9 mouse cellular contexts compared by ENCODE assay signal in the genomic region with DNA sequence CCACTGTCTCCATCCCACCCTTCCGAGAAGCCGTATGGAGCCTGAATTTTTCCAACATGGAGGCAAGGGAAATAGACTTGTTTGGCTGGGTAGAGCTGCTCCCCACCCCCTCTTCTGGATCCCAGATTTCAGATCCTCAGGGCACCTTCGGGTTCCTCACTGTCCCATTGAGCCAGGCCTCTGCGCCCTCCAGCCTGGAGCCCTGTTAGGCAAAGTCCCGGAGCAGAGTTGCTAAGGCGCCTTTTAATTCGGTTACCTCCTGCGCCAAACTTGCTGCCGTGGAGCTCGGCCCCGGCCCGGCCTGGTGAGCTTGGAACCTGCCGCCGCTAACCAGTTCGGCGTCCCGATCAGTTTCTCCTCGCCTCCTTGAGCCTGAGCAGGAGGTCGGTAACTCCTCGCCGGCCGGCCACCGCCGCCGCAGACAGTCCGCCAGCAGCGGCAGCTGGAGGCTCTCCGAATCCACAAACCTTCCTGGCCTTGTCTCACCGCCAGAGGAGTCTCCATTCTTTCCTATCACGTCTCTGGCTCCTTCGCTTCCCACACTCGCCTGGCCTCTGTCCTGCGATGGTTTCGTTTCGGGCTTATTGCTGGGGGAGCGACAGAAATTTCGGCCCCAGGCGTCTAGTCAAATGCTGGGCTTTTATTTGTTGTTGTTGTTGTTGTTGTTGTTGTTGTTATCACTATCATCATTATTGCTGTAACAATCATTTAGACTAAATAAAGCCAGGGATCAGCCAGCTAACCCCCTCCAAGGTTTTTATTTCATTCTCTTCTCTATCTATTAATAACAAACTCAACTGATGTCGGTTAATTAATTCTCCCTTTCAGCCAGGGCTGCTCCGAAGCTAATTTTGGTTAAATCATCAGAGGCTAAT. TPM values are rescaled to one million over a fixed set of nuclear protein-coding genes. Genes with fewer than 3 reads are reported as not detected.
DNase-seq lines count a peak whose midpoint lies in the region; ATAC-seq and TF ChIP-seq lines count a peak whose summit lies in the region.
"Had no signal": no experiment of that assay in that cellular context is flagged by ENCODE, and none has a peak within 500 bp of the region (broad histone marks: within the 10 kb centered on the region; RNA-seq: fewer than 3 reads in every experiment).

No protein-coding gene starts in this region.

- no peak for ATAC-seq in embryonic facial prominence, embryonic 11.5 days (replicated peaks; ENCODE audit: insufficient number of reproducible peaks, low FRiP score, low TSS enrichment, low read depth)
- ATAC-seq in intestine, embryonic 16.5 days = no peak
- no peak for ATAC-seq in lung, embryonic 14.5 days (ENCODE audit: insufficient read depth)
- no peak for ATAC-seq in megakaryocyte-erythroid progenitor cell, adult 5-6 weeks (replicated peaks; ENCODE audit: low FRiP score, low TSS enrichment, poor library complexity, severe bottlenecking)

- H3K27ac ChIP-seq in embryonic facial prominence, embryonic 11.5 days (replicated peaks; ENCODE audit: low read depth, low read length) = no peak overlapping the region
- H3K27ac ChIP-seq in intestine, embryonic 16.5 days (ENCODE audit: low read length) = peak overlapping the region; percentile 92
- H3K27ac ChIP-seq in lung, embryonic 14.5 days (ENCODE audit: low read depth) = peak overlapping the region; percentile 100

- peak overlapping the region; percentile 41 for H3K9ac ChIP-seq in embryonic facial prominence, embryonic 11.5 days (replicated peaks; ENCODE audit: low read length)
- peak overlapping the region; percentile 86 for H3K9ac ChIP-seq in intestine, embryonic 16.5 days (ENCODE audit: low read depth, low read length)
- H3K9ac ChIP-seq in lung, embryonic 14.5 days = peak overlapping the region; percentile 97

- DNase-seq in cerebellum, postnatal 10 days = peak; percentile 38 to 45
- no peak for DNase-seq in cerebellum, adult 8-10 months
- no peak for DNase-seq in embryonic facial prominence, embryonic 11.5 days (ENCODE audit: low spot score)
- peak; percentile 73 for DNase-seq in lung, embryonic 14.5 days
- no peak for DNase-seq in frontal cortex, adult 2 months (ENCODE audit: extremely low spot score in 1 of 2, low spot score in 1 of 2)
- no peak for DNase-seq in cerebellum, adult 11 months

- under 1% methylated on average over 40 of the region's 40 CpGs for WGBS in embryonic facial prominence, embryonic 11.5 days
- 3% methylated on average over 40 of the region's 40 CpGs for WGBS in intestine, embryonic 16.5 days
- 1% methylated on average over 40 of the region's 40 CpGs for WGBS in lung, embryonic 14.5 days

- H3K9me3 ChIP-seq in embryonic facial prominence, embryonic 11.5 days (replicated peaks; ENCODE audit: control insufficient read depth, low read length) = no peaks in the 10 kb centered on the region
- no peaks in the 10 kb centered on the region for H3K9me3 ChIP-seq in intestine, embryonic 16.5 days (ENCODE audit: control insufficient read depth, low read length)
- no peaks in the 10 kb centered on the region for H3K9me3 ChIP-seq in lung, embryonic 14.5 days (ENCODE audit: low read depth, low read length)

- H3K27me3 ChIP-seq in embryonic facial prominence, embryonic 11.5 days (ENCODE audit: control insufficient read depth, insufficient read depth, low read length) = peaks cover 92% of the 10 kb centered on the region
- peaks cover 11% of the 10 kb centered on the region; the same call in 1 of the 2 replicates for H3K27me3 ChIP-seq in intestine, embryonic 16.5 days (replicated peaks; ENCODE audit: control insufficient read depth, insufficient read depth, low read length)
- H3K27me3 ChIP-seq in lung, embryonic 14.5 days (ENCODE audit: insufficient read depth, low read length) = peaks cover 46% of the 10 kb centered on the region

- H3K36me3 ChIP-seq in embryonic facial prominence, embryonic 11.5 days (replicated peaks; ENCODE audit: control insufficient read depth, insufficient read depth, low read depth, low read length) = no peaks in the 10 kb centered on the region
- H3K36me3 ChIP-seq in intestine, embryonic 16.5 days (ENCODE audit: control insufficient read depth, insufficient read depth, low read length) = no peaks in the 10 kb centered on the region
- H3K36me3 ChIP-seq in lung, embryonic 14.5 days (ENCODE audit: insufficient read depth) = peaks cover 63% of the 10 kb centered on the region

- peak overlapping the region; percentile 19 for H3K4me3 ChIP-seq in embryonic facial prominence, embryonic 11.5 days (ENCODE audit: low read depth, low read length)
- peak overlapping the region; percentile 53 for H3K4me3 ChIP-seq in intestine, embryonic 16.5 days (ENCODE audit: low read length)
- peak overlapping the region; percentile 64 for H3K4me3 ChIP-seq in lung, embryonic 14.5 days (ENCODE audit: low read depth, low read length)

- no peaks in the 10 kb centered on the region; the same call in 1 of the 2 replicates for H3K4me1 ChIP-seq in embryonic facial prominence, embryonic 11.5 days (ENCODE audit: control insufficient read depth, insufficient read depth, low read length)
- peaks cover 54% of the 10 kb centered on the region for H3K4me1 ChIP-seq in intestine, embryonic 16.5 days (ENCODE audit: control insufficient read depth, insufficient read depth, low read length)
- peaks cover 24% of the 10 kb centered on the region for H3K4me1 ChIP-seq in lung, embryonic 14.5 days (ENCODE audit: insufficient read depth)

- TF ChIP-seq CTCF in lung, embryonic 14.5 days (IDR thresholded peaks at IDR 0.05; ENCODE audit: low read depth) = peak; percentile 29

- H3K4me2 ChIP-seq in embryonic facial prominence, embryonic 11.5 days (ENCODE audit: low read depth, low read length) = peak overlapping the region; percentile 16
- H3K4me2 ChIP-seq in intestine, embryonic 16.5 days (ENCODE audit: low read depth, low read length) = peak overlapping the region; percentile 93
- H3K4me2 ChIP-seq in lung, embryonic 14.5 days = peak overlapping the region; percentile 84

RNA-seq across cellular contexts. Expression of a gene that starts 8.4 kb away (rescaled TPM):
- 6.3 and 8.4 TPM in 2 replicates for polyA plus RNA-seq in embryonic facial prominence, embryonic 11.5 days (2014; fragmentation: Nextera tagmentation; extraction: Ambion mirVana)
- polyA plus RNA-seq in intestine, embryonic 16.5 days (2015; fragmentation: Nextera tagmentation; extraction: Ambion mirVana) = 9.6 and 11.6 TPM in 2 replicates
- 48.9 and 51.6 TPM in 2 replicates for polyA plus RNA-seq in lung, embryonic 14.5 days (2014; fragmentation: Nextera tagmentation; extraction: Ambion mirVana)
- total RNA-seq in megakaryocyte-erythroid progenitor cell, adult 5-6 weeks (2014; fragmentation: Nextera tagmentation) = 0.37 TPM in 1 of 2 replicates, not detected in the other
- 0.42 TPM in 1 of 2 replicates, not detected in the other for total RNA-seq in megakaryocyte-erythroid progenitor cell, adult 5-6 weeks (2017)
- polyA plus RNA-seq in frontal cortex, adult 2 months (2012; rRNA removed) = 0.06 TPM in 1 of 2 replicates, not detected in the other
- polyA plus RNA-seq: C2C12 had no signal

RNA-seq across cellular contexts. Expression of a gene that starts 18.8 kb away (rescaled TPM):
- polyA plus RNA-seq in embryonic facial prominence, embryonic 11.5 days (2014; fragmentation: Nextera tagmentation; extraction: Ambion mirVana) = 0.65 and 0.79 TPM in 2 replicates
- 1.4 and 1.5 TPM in 2 replicates for polyA plus RNA-seq in intestine, embryonic 16.5 days (2015; fragmentation: Nextera tagmentation; extraction: Ambion mirVana)
- 3.9 and 6.3 TPM in 2 replicates for polyA plus RNA-seq in lung, embryonic 14.5 days (2014; fragmentation: Nextera tagmentation; extraction: Ambion mirVana)
- 0.28 and 0.79 TPM in 2 replicates for total RNA-seq in megakaryocyte-erythroid progenitor cell, adult 5-6 weeks (2014; fragmentation: Nextera tagmentation)
- not detected in 2 replicates for total RNA-seq in megakaryocyte-erythroid progenitor cell, adult 5-6 weeks (2017)
- polyA plus RNA-seq in frontal cortex, adult 2 months (2012; rRNA removed) = not detected in 2 replicates
- polyA plus RNA-seq: C2C12 had no signal

RNA-seq across cellular contexts. Expression of a gene that starts 23.6 kb away (rescaled TPM):
- 0.26 and 0.97 TPM in 2 replicates for polyA plus RNA-seq in embryonic facial prominence, embryonic 11.5 days (2014; fragmentation: Nextera tagmentation; extraction: Ambion mirVana)
- not detected in 2 replicates for polyA plus RNA-seq in intestine, embryonic 16.5 days (2015; fragmentation: Nextera tagmentation; extraction: Ambion mirVana)
- polyA plus RNA-seq in lung, embryonic 14.5 days (2014; fragmentation: Nextera tagmentation; extraction: Ambion mirVana) = 0.08 TPM in 1 of 2 replicates, not detected in the other
- total RNA-seq in megakaryocyte-erythroid progenitor cell, adult 5-6 weeks (2014; fragmentation: Nextera tagmentation) = not detected in 2 replicates
- total RNA-seq in megakaryocyte-erythroid progenitor cell, adult 5-6 weeks (2017) = not detected in 2 replicates
- not detected in 2 replicates for polyA plus RNA-seq in frontal cortex, adult 2 months (2012; rRNA removed)
- polyA plus RNA-seq: C2C12 had no signal

RNA-seq across cellular contexts. Expression of a gene that starts 23.9 kb away (rescaled TPM):
- 0.18 and 0.24 TPM in 2 replicates for polyA plus RNA-seq in embryonic facial prominence, embryonic 11.5 days (2014; fragmentation: Nextera tagmentation; extraction: Ambion mirVana)
- polyA plus RNA-seq in intestine, embryonic 16.5 days (2015; fragmentation: Nextera tagmentation; extraction: Ambion mirVana) = 1.8 and 2.0 TPM in 2 replicates
- polyA plus RNA-seq in lung, embryonic 14.5 days (2014; fragmentation: Nextera tagmentation; extraction: Ambion mirVana) = 3.8 and 3.9 TPM in 2 replicates
- total RNA-seq in megakaryocyte-erythroid progenitor cell, adult 5-6 weeks (2014; fragmentation: Nextera tagmentation) = 0.12 and 0.66 TPM in 2 replicates
- total RNA-seq in megakaryocyte-erythroid progenitor cell, adult 5-6 weeks (2017) = 0.70 and 1.9 TPM in 2 replicates
- 0.04 TPM in 1 of 2 replicates, not detected in the other for polyA plus RNA-seq in frontal cortex, adult 2 months (2012; rRNA removed)

RNA-seq across cellular contexts. Expression of a gene that starts 38.8 kb away (rescaled TPM):
- polyA plus RNA-seq in embryonic facial prominence, embryonic 11.5 days (2014; fragmentation: Nextera tagmentation; extraction: Ambion mirVana) = 0.67 and 2.0 TPM in 2 replicates
- 26.4 and 28.7 TPM in 2 replicates for polyA plus RNA-seq in intestine, embryonic 16.5 days (2015; fragmentation: Nextera tagmentation; extraction: Ambion mirVana)
- polyA plus RNA-seq in lung, embryonic 14.5 days (2014; fragmentation: Nextera tagmentation; extraction: Ambion mirVana) = 65.9 and 76.1 TPM in 2 replicates
- not detected in 2 replicates for total RNA-seq in megakaryocyte-erythroid progenitor cell, adult 5-6 weeks (2014; fragmentation: Nextera tagmentation)
- not detected in 2 replicates for total RNA-seq in megakaryocyte-erythroid progenitor cell, adult 5-6 weeks (2017)
- polyA plus RNA-seq in frontal cortex, adult 2 months (2012; rRNA removed) = 0.11 TPM in 1 of 2 replicates, not detected in the other
- polyA plus RNA-seq: C2C12 had no signal

Comparison
In these comparisons a context has a peak if more than half of its experiments do, and no peak if none do; other contexts are left out.
1. DNase-seq: peak in cerebellum, postnatal 10 days (2 of 2) and lung, embryonic 14.5 days (single experiment); none in cerebellum, adult 8-10 months (single experiment), embryonic facial prominence, embryonic 11.5 days (single experiment), frontal cortex, adult 2 months (0 of 2) and cerebellum, adult 11 months (single experiment).
2. H3K4me2 ChIP-seq: peak in every context shown above with its lines; median percentile 93 in intestine, embryonic 16.5 days; 84 in lung, embryonic 14.5 days; 16 in embryonic facial prominence, embryonic 11.5 days.
3. H3K9ac ChIP-seq: peak in every context shown above with its lines; median percentile 97 in lung, embryonic 14.5 days; 86 in intestine, embryonic 16.5 days; 41 in embryonic facial prominence, embryonic 11.5 days.
4. Peak in every context shown above with its lines, with median percentiles within 50 percentile points of each other: H3K4me3 ChIP-seq.